Mouse (Mus musculus) MN1 (cell line): ENCODE data around the gene Bcl9.

ENCODE experiments used
- DNase-seq: peaks from one replicate; pipeline ENCODE4 v3.0.0-alpha.2; 2016; ENCODE audit warnings: low spot score

Bcl9 gene

DNA sequence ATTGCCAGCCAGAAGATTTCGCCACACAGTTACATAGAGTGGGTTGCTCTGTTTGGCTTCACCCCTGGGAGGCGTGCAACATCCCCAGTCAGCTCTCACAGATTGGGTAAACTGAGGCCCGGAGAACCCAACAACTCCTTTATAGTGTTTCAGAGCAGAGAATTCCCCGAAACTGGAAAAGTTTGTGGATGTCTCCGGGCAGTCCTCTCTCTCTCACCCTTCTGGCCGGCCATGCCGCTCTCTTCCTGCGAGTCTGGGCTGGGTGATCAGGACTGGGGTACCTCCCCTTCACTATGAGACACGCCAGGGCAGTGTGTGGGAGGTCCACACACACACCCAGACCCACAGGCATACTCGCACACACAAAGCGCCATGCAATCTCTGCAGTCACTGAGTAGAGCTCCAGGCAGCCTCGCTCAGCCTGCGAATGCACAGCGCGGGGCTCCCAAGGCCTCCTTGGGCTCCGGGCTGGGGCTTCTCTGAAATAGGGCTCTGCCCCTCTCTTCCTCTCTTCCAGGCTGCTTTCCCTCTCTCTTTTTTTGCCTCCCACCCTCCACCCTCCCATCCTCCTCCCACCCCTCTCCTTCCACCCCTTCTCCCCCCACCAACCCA, 670 bp downstream of the Bcl9 start:
- DNase-seq: peak; percentile 46

DNA sequence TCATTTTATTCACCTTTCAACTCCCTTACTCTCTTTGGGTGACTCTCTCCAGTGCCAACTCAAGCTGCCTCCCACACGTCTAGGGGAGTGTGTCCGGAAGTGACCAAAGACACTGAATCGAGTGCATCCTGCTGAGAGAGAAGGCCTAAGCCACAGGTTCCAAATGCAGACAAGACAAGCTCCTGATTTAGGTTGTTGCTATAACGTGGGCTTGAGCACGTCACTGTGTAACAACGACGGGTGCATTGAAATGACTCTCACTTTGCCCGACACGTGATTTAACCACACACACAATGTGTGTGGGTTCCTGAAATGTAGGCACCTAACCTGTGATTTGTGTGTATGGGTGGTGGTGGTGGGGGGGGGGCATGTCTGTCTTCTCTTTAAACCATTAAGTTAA, 3.4 kb downstream of the Bcl9 start:
- DNase-seq: no peak

DNA sequence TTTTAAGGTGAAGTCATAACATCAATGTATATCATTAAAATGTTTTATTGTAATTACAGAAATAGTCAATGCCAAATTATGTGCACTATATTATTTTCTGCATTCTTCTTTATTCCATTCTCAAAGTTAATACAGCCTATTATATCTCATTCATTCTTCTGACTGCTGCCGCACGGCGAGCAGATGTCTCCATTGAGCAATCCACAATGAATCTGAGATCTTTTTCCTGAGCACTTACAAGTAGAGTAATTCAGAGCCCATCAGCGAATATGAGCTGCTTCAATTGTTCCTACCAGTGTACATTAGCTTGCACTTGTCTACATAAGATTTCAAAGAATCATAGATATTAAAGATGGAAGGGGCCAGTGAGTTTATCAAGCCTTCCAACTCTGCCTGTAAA, 12.8 kb downstream of the Bcl9 start:
- no peak for DNase-seq

- DNase-seq: no peak
Measured at GRCm38 (mm10) chr3:97284056-97284455, 13.7 kb downstream of the Bcl9 start.

- no peak for DNase-seq
Measured at GRCm38 (mm10) chr3:97281426-97281825, 16.3 kb downstream of the Bcl9 start.

DNA sequence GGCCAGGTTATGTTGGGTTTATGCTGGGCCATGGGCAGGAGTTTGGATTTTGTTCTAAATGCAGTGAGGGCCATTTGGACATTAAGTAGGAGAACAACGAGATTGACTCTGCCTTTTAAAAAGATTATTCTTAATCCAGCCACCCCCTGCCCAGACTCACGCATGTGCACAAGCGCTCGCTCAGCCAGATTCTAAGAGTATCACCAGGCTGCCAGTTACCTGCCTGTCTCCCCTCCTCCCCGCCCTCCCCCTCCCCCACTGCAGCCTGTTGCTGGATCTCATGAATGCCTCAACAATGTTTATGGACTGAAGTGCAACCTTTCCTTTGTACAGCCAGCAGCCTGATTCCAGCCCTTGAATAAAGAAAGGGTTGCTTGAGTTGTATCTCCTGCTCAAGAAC, 22.0 kb downstream of the Bcl9 start:
- DNase-seq: no peak

GRCm38 (mm10) chr3:97274516-97275230, 23.0 kb downstream of the Bcl9 start:
- no peak for DNase-seq

DNA sequence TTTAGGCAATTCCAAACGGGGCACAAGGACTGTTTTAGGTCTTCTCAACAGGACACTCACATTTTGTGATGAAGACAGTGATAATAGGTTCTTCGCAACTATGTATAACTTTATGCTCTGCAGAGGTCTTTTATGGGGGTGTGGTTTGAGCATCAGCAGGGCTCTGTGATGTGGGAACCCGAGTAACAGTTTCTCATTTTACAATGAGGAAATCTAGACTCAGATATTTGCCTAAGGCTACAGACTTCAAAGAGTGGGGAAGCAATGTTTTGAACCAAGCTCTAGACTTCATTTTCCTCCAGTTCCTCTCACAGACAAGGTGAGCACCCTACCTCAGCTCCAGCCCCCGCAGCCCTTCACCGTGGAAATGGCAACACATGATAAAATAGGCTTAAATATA, 23.8 kb downstream of the Bcl9 start:
- no peak for DNase-seq

DNA sequence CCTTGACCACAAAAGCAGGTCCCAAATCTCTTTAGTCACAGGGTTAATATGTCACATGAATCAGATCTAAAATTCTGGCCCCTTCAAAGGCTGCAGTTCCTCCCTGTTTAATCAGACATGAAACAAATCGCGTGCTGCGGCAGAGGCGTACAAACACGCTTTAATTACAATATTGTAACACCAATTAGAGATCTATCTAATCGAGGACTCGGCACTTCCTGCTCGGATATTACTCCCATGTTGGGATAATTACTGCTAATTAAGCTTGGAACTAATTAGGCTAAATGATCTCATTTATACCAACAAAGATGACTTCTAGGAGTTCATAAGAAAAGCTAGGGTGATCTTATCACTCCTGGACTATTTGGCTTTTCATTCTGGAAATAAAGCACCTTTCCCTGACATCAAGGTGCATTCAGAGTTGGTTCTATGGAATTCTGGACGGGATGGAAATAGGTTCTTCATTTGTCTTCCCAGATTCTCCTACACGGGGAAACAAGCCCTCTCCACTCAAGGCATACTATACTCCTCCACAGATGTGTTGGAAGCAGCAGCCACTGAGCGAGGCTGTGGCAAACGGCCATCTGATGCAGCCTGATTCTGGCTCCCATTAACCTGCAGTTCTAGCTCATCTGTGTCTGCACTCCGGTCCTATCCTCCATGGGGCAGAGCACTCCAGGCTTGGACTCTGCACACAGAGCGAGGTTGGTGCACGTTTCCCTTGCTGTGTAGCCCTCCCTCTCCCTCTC, 31.9 kb downstream of the Bcl9 start:
- no peak for DNase-seq

DNA sequence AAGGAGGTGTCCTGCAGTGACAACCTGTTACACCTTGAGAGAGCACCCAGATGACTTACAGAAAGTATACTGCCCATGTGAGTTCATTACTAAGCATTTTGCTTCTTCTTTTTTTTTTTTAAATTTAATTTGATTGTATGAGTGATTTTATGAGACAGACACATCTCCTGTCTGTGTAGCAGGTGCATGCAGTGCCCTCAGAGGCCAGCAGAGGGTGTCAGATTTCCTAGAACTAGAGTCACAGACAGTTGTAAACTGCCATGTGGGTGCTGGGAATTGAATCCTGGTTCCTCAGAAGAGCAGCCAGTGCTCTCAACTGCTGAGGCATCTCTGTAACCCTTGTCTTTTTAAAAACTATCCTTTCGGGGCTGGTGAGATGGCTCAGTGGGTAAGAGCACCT, 35.5 kb downstream of the Bcl9 start:
- DNase-seq: no peak

DNA sequence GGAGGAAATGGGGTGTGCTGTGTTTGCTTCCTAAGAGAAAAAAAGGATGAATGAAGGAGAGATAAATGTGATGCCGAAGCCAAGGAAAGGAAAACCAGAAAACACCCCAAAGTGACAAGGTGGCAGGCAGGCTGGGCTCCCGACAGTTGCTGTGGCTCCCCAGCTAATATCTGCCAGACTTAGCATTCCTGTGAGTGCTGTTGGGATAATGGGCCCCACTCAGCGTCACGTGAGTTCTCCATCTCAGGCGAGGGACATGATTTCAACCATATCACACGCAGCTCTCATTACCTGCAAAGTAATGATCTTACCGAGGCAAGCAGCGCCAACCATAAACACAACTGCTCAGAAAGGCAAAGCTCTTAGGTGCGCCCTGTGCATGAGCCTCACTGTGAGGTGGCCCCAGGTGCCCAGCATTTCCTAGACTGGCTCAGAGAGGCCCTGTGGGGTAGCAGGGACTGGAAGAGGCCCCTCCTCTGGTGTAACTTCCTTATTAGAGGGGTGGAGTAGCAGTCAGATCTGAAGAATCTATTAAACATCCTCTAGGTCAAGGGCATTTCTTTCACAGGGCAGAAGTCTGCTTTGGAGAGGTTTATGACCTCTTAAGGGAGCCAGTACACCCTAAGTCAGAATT, 41.9 kb downstream of the Bcl9 start:
- DNase-seq: no peak

GRCm38 (mm10) chr3:97254861-97255465, 42.8 kb downstream of the Bcl9 start:
- DNase-seq: no peak

GRCm38 (mm10) chr3:97253823-97254600, 43.7 kb downstream of the Bcl9 start:
- no peak for DNase-seq

DNA sequence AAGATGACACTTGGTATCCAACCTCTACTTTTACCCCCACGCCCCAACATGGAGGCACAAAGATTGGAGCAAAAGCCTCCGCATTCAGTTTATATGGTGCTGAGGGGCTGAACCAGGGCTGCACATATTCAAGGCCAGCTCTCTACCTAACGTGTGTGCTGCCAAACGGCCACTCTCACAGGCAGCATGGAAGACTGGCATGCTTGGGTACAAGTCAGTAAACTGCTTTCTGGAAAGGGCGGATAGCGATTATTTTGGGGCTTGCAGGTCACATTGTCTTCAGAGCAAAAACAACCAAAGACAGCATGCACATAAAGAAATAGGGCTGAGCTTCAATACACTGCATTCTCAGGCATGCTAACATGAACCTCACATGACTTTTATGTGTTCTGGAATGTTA, 44.8 kb downstream of the Bcl9 start:
- no peak for DNase-seq

DNA sequence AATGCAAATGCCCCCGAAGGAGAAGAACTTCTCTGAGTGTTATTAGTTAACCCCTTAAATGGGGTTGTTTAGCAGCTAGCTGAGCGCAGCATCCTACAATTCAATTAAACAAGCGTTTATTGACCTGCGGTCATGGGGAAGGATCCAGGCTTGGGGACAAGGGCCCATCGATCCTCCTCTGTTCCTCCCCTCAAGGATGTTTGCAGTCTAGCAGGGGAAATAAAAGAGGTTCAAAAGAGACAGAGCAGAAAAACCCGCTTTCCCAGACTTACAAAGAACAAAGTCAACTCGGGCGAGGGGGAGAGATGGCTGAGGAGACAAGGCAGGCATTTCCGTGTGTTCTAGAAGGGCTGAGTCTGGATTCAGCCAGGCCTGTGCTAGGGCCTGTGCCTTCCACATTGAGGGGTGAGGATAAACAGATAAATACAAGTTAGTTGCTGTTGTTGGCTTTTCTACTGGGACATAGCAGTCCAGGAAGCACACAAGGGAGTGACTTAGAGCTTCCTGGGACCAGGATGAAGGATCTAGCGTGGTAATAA, 55.0 kb downstream of the Bcl9 start:
- no peak for DNase-seq

DNA sequence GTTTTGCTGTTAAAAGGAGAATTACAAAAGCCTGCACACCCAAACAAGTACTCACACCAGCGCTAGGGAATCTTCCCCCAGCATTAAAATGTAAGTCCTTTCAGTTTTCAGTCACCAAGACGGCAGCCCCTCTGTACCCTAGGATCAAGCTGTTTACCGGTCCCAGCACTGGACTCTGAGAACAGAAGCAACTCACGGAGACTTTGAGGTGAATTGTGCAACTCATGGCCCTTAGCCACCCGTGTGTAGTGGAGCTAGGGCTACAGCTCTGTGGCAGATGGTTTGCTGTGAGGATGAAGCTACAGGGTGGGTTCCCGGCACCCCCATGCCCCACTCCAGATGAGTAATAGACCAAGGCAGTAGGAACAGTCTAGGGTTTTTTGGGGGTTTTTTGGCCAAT, 55.9 kb downstream of the Bcl9 start:
- DNase-seq: no peak

GRCm38 (mm10) chr3:97239793-97240192, 57.9 kb downstream of the Bcl9 start:
- no peak for DNase-seq

DNA sequence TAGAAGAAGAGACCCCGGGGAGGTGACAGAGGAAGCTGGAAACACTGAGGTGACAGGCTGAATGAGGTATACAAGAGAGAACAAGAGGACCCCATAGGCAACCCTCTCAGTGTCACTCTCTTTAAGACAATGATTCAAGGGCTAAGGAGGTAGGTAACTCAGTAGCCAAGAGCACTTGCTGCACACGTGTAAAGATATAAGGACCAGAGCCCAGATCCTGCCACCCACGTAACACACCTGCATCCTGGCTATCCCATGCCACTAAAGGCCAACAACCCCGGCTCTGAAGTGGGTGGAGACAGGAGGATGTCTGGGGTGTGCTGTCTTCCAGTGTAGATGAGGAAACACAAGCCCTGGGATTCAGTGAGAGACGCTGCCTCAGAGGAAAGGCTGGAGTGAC, 58.4 kb downstream of the Bcl9 start:
- DNase-seq: no peak

- no peak for DNase-seq
Measured at GRCm38 (mm10) chr3:97238521-97238920, 59.2 kb downstream of the Bcl9 start.

- DNase-seq: no peak
Measured at GRCm38 (mm10) chr3:97237403-97237802, 60.3 kb downstream of the Bcl9 start.

GRCm38 (mm10) chr3:97234797-97235196, 62.9 kb downstream of the Bcl9 start:
- no peak for DNase-seq
